Mouse (Mus musculus) intestine, embryonic 15.5 days (tissue): ENCODE data around the gene Rbm20. TPM values are rescaled to one million over a fixed set of nuclear protein-coding genes. Genes with fewer than 3 reads are reported as not detected.
A peak's percentile ranks its signal among the peaks of the same experiment; 100 is the strongest.
"Not testable (repeated sequence)": the region's sequence is repeated elsewhere in the genome, so short reads cannot be mapped to it uniquely, and the experiment has no call there.

Source experiments
- ATAC-seq: fragments of 200-750 bp; cut with Nextera tagmentation; 2 replicates; pipeline ENCODE4 v1.8.0; 2017; ENCODE audit warnings: moderate TSS enrichment, moderate library complexity
- H3K27ac ChIP-seq: fragments of 300-500 bp; sonication (generic); 2 replicates; pipeline ENCODE4 v1.5.1; 2015; ENCODE audit warnings: mild to moderate bottlenecking, inconsistent platforms
- H3K27me3 ChIP-seq: fragments of 300-500 bp; sonication (generic); replicated peaks from 2 replicates; pipeline ENCODE4 v1.6.1; 2015; ENCODE audit warnings: inconsistent platforms
- H3K36me3 ChIP-seq: fragments of 300-500 bp; sonication (generic); 2 replicates; pipeline ENCODE4 v1.6.1; 2015; ENCODE audit warnings: inconsistent platforms
- H3K4me1 ChIP-seq: fragments of 300-500 bp; sonication (generic); replicated peaks from 2 replicates; pipeline ENCODE4 v1.6.1; 2015; ENCODE audit warnings: inconsistent platforms
- H3K4me2 ChIP-seq: fragments of 300-500 bp; sonication (generic); replicated peaks from 2 replicates; pipeline ENCODE4 v1.6.1; 2015; ENCODE audit warnings: mild to moderate bottlenecking, inconsistent platforms
- H3K4me3 ChIP-seq: fragments of 300-500 bp; sonication (generic); replicated peaks from 2 replicates; pipeline ENCODE4 v1.5.1; 2015; ENCODE audit warnings: inconsistent platforms
- H3K9ac ChIP-seq: fragments of 300-500 bp; sonication (generic); 2 replicates; pipeline ENCODE4 v1.6.1; 2015; ENCODE audit warnings: inconsistent platforms
- H3K9me3 ChIP-seq: fragments of 300-500 bp; sonication (generic); 2 replicates; pipeline ENCODE4 v1.6.1; 2016; ENCODE audit warnings: inconsistent platforms
- WGBS: fragments of 180-500 bp; shearing (Covaris S2); methylation state at CpG from one replicate; pipeline ENCODE4 v1.1.7; 2015; 5-methylcytosine and 5-hydroxymethylcytosine counted together
- polyA plus RNA-seq: library from polyadenylated mRNA; unstranded; fragments of >200 nt; fragmentation: Nextera tagmentation; extraction: Ambion mirVana; gene quantifications from 2 replicates; pipeline ENCODE4 v1.2.1, GENCODE M21; 2015

The Rbm20 gene
- polyA plus RNA-seq, 1 experiment from 2014 or later, result 0.77 TPM

DNA sequence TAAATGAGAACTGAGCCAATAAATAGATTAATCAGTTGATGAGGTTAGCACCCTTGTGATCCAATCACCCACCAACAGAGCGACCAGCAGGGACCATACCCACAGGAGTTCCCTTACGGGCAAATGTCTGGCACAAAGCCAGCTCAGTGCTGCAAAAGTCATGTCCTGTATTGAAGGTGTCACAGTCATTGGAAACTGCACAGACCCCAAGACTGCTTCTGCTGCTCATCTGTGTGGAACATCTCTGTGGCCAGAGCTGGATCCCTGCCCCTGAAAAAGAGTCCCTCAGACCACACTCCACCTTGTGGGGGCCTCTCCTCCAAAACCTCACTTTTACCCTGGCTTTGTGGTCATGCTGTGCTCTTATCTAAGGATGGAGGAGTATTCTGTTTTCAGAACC is 126.8 kb downstream of the Rbm20 start:
- no peaks in the 10 kb centered on the region for H3K36me3 ChIP-seq
- H3K9me3 ChIP-seq, result no peaks in the 10 kb centered on the region
- no peaks in the 10 kb centered on the region for H3K27me3 ChIP-seq
- 63% methylated on average over 2 of the region's 2 CpGs for WGBS
- no peak overlapping the region for H3K27ac ChIP-seq
- no peak overlapping the region for H3K9ac ChIP-seq
- peaks cover 14% of the 10 kb centered on the region; the same call in 1 of the 2 replicates for H3K4me1 ChIP-seq
- H3K4me2 ChIP-seq, result no peak overlapping the region
- no peak overlapping the region for H3K4me3 ChIP-seq
- no peak for ATAC-seq

- no peak for ATAC-seq
- 75% methylated on average over 3 of the region's 3 CpGs for WGBS
- Histone ChIP-seq H3K27me3 (no peaks in the 10 kb centered on the region), H3K9ac (no peak overlapping the region), H3K4me1 (peaks cover 19% of the 10 kb centered on the region; the same call in 1 of the 2 replicates), H3K27ac (no peak overlapping the region), H3K36me3 (no peaks in the 10 kb centered on the region), H3K9me3 (no peaks in the 10 kb centered on the region), H3K4me3 (no peak overlapping the region), H3K4me2 (no peak overlapping the region)
Measured at GRCm38 (mm10) chr19:53805063-53805462, 128.0 kb downstream of the Rbm20 start.

DNA sequence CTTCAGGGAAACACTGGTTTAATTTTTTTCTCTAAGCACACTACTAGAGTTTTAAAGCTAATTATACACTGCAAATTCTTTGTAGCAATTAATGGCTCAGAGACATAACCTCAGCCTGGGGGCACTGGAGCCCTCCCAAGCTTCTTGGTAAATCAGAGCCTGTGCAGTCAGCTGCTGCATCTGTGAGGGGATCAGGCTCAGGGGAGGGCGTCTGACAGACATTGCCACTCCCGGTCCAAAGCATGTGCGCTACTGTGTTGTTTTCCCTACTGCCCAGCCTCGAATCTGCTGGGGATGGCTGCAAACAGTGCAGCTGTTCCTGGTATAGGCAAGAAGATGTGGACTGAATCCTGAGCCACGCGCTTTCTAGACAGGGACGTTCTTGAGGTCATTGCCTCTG is 129.0 kb downstream of the Rbm20 start:
- Histone ChIP-seq H3K36me3 (no peaks in the 10 kb centered on the region), H3K4me3 (no peak overlapping the region), H3K27ac (no peak overlapping the region), H3K9me3 (no peaks in the 10 kb centered on the region), H3K27me3 (no peaks in the 10 kb centered on the region), H3K4me2 (no peak overlapping the region), H3K9ac (no peak overlapping the region), H3K4me1 (peaks cover 19% of the 10 kb centered on the region; the same call in 1 of the 2 replicates)
- ATAC-seq, result no peak
- 67% methylated on average over 7 of the region's 7 CpGs for WGBS

DNA sequence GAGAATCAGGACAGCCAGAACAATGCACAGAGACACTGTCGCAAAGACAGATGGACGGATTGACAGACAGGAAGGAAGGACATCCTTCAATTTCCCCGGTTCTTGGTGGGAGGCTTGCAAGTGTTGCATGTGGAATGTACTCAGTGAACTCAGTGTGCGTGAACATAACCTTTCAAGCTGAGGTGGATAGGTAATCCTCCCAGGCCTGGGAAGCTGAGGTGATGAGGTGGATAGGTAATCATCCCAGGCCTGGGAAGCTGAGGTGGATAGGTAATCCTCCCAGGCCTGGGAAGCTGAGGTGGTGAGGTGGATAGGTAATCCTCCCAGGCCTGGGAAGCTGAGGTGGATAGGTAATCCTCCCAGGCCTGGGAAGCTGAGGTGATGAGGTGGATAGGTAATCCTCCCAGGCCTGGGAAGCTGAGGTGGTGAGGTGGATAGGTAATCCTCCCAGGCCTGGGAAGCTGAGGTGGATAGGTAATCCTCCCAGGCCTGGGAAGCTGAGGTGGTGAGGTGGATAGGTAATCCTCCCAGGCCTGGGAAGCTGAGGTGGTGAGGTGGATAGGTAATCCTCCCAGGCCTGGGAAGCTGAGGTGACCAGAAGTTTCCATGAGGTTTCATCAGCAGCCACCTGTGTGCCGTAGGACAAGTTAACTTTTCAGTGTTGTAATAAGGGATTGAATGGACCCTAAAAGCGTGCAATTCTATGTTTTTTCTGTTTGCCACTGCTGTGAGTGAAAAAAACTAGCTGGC is 129.6 kb downstream of the Rbm20 start:
- not testable (repeated sequence) for H3K4me3 ChIP-seq, H3K36me3 ChIP-seq, ATAC-seq, H3K27me3 ChIP-seq, H3K27ac ChIP-seq, H3K9me3 ChIP-seq, H3K9ac ChIP-seq, H3K4me2 ChIP-seq
- 81% methylated on average over 6 of the region's 6 CpGs for WGBS
- peaks cover 15% of the 10 kb centered on the region; the same call in 1 of the 2 replicates for H3K4me1 ChIP-seq

DNA sequence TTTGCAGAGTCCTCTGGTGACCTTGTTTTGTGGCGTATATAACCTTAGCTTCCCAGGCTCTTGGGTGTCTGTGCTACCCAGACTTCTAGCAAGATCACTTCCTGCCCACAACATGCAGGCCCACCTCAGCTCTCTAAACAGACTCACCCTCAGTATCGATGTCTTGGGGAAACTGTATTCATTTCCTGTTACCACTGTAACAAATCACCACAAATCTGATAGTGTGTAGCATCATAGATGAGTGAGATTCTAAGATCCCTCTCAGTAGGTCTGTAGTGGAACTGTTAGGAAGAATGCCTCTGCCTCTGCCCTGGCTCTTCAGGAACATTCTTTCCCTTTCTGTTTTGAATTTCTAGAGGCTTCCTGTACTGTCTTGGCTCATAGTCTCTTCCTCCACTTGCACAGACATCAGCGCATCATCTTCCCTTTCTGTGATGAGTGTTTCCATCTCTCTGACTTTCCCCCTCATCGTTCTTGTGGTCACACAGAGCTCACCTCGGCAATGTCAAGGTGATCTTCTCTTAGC is 130.2 kb downstream of the Rbm20 start:
- Histone ChIP-seq H3K27me3 (no peaks in the 10 kb centered on the region), H3K9me3 (no peaks in the 10 kb centered on the region), H3K36me3 (no peaks in the 10 kb centered on the region), H3K4me2 (no peak overlapping the region), H3K27ac (no peak overlapping the region), H3K4me1 (peaks cover 14% of the 10 kb centered on the region; the same call in 1 of the 2 replicates), H3K9ac (no peak overlapping the region), H3K4me3 (no peak overlapping the region)
- no peak for ATAC-seq
- 68% methylated on average over 5 of the region's 5 CpGs for WGBS

DNA sequence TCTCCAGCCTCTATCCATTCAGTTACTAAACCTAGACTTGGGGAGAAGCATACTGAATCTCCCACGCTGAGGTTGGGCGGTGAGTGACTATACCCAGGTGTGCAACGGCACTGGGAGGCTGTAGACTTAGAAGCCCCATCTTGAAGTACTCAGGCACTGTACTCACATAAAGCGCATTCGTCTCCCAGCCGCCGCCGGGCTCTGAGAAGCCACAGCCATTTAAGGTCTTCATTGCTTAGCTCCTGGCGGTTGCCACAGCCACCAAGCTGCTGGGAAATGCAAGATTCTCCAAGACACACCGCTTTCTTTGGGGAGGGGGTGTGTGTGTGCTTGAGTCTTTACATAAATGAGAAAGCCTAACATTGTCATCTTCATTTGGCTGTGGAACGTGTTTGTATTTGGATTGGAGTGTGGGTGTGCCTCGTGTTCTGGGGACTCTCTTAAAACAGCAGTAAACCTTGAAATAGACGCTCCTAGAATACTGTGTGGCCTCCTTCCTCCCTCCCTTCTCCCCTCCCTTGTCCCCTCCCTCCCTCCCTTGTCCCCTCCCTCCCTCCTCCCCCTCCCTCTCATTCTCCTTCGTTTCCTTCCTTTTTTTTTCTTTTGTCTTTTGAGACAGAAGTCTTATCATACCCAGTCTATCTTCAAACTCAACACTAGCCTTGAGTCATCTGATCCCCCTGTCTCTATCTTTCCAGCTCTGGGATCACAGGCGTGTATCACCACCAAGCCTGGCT is 131.1 kb downstream of the Rbm20 start:
- ATAC-seq, result peak; percentile 62
- WGBS, result 45% methylated on average over 15 of the region's 15 CpGs
- H3K4me2 ChIP-seq, result peak overlapping the region; percentile 17; the same call in 1 of the 2 replicates
- H3K9me3 ChIP-seq, result no peaks in the 10 kb centered on the region
- no peak overlapping the region for H3K9ac ChIP-seq
- H3K4me3 ChIP-seq, result no peak overlapping the region
- no peaks in the 10 kb centered on the region for H3K27me3 ChIP-seq
- H3K27ac ChIP-seq, result no peak overlapping the region
- no peaks in the 10 kb centered on the region for H3K36me3 ChIP-seq
- H3K4me1 ChIP-seq, result peaks cover 14% of the 10 kb centered on the region; the same call in 1 of the 2 replicates

DNA sequence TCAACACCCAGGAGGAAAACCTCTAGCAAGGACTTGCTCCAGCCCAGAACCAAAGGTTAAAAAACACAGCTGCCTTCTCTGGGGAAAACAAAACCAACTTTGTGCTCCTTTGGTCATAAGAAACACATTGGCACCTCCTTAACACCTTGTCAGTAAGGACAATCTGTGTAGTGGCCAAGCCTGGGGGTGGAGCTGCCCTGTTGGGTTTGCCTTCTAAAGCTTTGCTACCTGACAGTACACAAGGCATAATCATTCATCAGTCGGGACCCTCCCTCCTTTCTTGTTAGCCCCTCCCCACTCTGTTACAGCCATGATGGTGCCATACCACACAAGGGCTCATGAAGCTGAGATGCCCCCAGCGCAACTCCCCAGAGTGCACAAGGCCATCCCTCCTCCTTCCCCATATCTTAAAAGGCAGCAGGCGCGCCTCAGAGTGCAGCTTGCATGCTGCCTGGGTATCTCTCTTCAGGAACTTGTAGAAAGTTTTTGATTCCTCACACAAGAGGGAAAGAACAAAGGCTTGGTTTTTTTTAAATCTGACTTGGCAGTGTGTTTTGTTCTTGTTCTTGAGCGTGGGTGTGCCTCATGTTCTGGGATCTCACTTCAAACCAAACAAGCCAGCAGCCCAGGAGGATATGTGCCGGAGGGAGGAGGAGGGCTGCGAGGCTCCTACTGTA is 132.2 kb downstream of the Rbm20 start:
- Histone ChIP-seq H3K4me2 (no peak overlapping the region), H3K36me3 (no peaks in the 10 kb centered on the region), H3K9me3 (no peaks in the 10 kb centered on the region), H3K27me3 (no peaks in the 10 kb centered on the region), H3K4me1 (peaks cover 14% of the 10 kb centered on the region; the same call in 1 of the 2 replicates), H3K27ac (no peak overlapping the region), H3K4me3 (no peak overlapping the region), H3K9ac (no peak overlapping the region)
- 51% methylated on average over 7 of the region's 7 CpGs for WGBS
- ATAC-seq, result 0 out of 2 replicates have a peak, but pooled peaks have one; percentile 29

DNA sequence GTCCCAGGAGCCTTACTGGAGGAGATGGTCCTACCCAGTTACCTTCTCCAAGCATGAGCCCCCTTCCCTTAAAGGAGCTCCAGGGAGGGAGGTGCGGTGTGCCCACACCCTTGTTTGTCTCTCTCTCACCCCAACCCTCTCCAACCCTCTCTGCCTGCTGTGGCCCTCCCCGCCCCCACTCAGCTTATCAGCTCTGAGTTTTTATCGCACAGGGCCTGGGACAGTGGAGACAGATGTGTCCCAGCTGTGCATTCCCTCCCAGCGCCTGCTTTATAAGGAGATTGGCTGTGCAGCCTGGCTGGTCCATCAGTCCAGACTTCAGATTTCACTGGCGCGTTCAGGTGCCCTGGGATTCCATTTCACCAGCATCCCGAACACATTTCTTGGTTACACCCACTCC is 132.9 kb downstream of the Rbm20 start:
- WGBS, result 46% methylated on average over 7 of the region's 7 CpGs
- no peaks in the 10 kb centered on the region for H3K9me3 ChIP-seq
- H3K27me3 ChIP-seq, result no peaks in the 10 kb centered on the region
- no peak overlapping the region for H3K4me3 ChIP-seq
- H3K4me2 ChIP-seq, result no peak overlapping the region
- H3K36me3 ChIP-seq, result no peaks in the 10 kb centered on the region
- H3K27ac ChIP-seq, result no peak overlapping the region
- peak; percentile 63 for ATAC-seq
- H3K4me1 ChIP-seq, result peaks cover 14% of the 10 kb centered on the region; the same call in 1 of the 2 replicates
- no peak overlapping the region for H3K9ac ChIP-seq

DNA sequence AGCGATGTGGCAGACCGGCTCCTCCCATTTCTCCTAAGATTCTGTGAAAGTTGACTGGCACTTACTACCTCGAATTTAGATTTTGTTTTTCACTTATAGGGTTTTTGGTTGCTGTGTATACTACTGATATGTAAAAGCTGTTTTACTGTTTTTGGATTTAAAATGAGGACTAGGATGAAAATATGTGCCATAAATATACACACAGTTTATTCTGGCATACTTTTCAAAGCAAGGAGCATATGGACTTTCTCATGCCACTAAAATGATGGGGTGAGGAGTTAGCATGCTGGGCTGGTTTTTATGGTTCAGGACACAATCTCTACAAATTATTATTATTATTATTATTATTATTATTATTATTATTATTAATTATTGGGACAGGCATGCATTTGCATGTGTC is 133.5 kb downstream of the Rbm20 start:
- H3K36me3 ChIP-seq, result no peaks in the 10 kb centered on the region
- H3K4me1 ChIP-seq, result peaks cover 14% of the 10 kb centered on the region; the same call in 1 of the 2 replicates
- H3K4me2 ChIP-seq, result no peak overlapping the region
- 66% methylated on average over 3 of the region's 3 CpGs for WGBS
- H3K27ac ChIP-seq, result no peak overlapping the region
- H3K4me3 ChIP-seq, result no peak overlapping the region
- H3K27me3 ChIP-seq, result no peaks in the 10 kb centered on the region
- no peak for ATAC-seq
- no peaks in the 10 kb centered on the region for H3K9me3 ChIP-seq
- H3K9ac ChIP-seq, result no peak overlapping the region

- Histone ChIP-seq H3K4me2 (no peak overlapping the region), H3K4me3 (no peak overlapping the region), H3K9ac (no peak overlapping the region), H3K27ac (no peak overlapping the region), H3K4me1 (peaks cover 10% of the 10 kb centered on the region; the same call in 1 of the 2 replicates), H3K9me3 (no peaks in the 10 kb centered on the region), H3K27me3 (no peaks in the 10 kb centered on the region), H3K36me3 (no peaks in the 10 kb centered on the region)
- 98% methylated on average over 5 of the region's 5 CpGs for WGBS
- no peak for ATAC-seq
Measured at GRCm38 (mm10) chr19:53813576-53813975, 136.5 kb downstream of the Rbm20 start.

GRCm38 (mm10) chr19:53815714-53816113 is 138.6 kb downstream of the Rbm20 start:
- no peak overlapping the region for H3K4me3 ChIP-seq
- H3K9me3 ChIP-seq, result no peaks in the 10 kb centered on the region
- no peak overlapping the region for H3K9ac ChIP-seq
- no peak for ATAC-seq
- 0 out of 2 replicates have a peak, but pooled peaks cover 2% of the 10 kb centered on the region for H3K4me1 ChIP-seq
- no peak overlapping the region for H3K27ac ChIP-seq
- H3K4me2 ChIP-seq, result no peak overlapping the region
- H3K36me3 ChIP-seq, result no peaks in the 10 kb centered on the region
- no peaks in the 10 kb centered on the region for H3K27me3 ChIP-seq
- 82% methylated on average over 4 of the region's 4 CpGs for WGBS

DNA sequence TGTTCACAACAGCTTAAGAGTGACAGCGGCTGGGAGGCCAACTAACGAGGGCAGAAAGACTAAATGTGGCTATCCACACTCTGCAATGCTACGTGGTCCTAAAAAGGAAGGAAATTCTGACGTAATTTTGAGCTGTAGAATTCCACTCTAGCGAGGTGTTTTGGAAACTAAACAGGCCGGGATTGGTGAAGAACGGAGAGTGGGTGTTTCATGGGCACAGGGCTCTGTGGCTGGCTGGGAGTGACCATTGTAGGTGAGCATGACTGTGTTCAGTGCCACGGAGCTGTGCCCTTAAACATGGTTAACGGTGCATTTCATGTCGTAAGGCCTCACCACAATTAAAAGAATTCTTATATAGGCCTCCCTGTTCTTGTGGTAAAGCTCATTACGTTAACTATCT is 139.1 kb downstream of the Rbm20 start:
- 0 out of 2 replicates have a peak, but pooled peaks cover 2% of the 10 kb centered on the region for H3K4me1 ChIP-seq
- H3K9ac ChIP-seq, result no peak overlapping the region
- no peaks in the 10 kb centered on the region for H3K36me3 ChIP-seq
- H3K4me3 ChIP-seq, result no peak overlapping the region
- whole genome bisulfite sequencing, result 83% methylated on average over 11 of the region's 11 CpGs
- no peak for ATAC-seq
- H3K9me3 ChIP-seq, result no peaks in the 10 kb centered on the region
- H3K27ac ChIP-seq, result no peak overlapping the region
- no peak overlapping the region for H3K4me2 ChIP-seq
- H3K27me3 ChIP-seq, result no peaks in the 10 kb centered on the region
